Mouse (Mus musculus) testis, adult 2 months (tissue): ENCODE results near the gene Baiap2l2.
"Not testable (repeated sequence)": the region's sequence is repeated elsewhere in the genome, so short reads cannot be mapped to it uniquely, and the experiment has no call there.

Source experiments
- CTCF ChIP-seq: fragments of 200-500 bp; IDR thresholded peaks from 2 replicates; pipeline ENCODE4 v1.5.1; 2012; ENCODE audit warnings: low read depth, mild to moderate bottlenecking, inconsistent platforms, low read length, moderate library complexity; ENCODE audit not compliant: control insufficient read depth, insufficient read depth, insufficient replicate concordance
- POLR2A ChIP-seq: fragments of 200-500 bp; IDR thresholded peaks from 2 replicates; pipeline ENCODE4 v1.6.1; 2012; ENCODE audit warnings: low read depth, mild to moderate bottlenecking, inconsistent platforms, low read length, moderate library complexity; ENCODE audit not compliant: control insufficient read depth

DNA sequence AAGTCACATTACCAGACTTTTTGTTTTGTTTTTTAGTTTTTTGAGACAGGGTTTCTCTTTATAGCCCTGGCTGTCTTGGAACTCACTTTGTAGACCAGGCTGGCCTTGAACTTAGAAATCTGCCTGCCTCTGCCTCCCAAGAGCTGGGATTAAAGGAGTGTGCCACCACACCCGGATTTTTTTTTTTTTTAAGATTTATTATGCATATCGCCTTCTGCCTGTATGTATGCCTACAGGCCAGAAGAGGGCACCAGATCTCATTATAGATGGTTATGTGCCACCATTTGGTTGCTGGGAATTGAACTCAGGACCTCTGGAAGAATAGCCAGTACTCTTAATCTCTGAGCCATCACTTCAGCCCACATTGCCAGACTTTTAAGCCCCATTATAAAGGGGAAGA, 59.6 kb downstream of the Baiap2l2 start:
- TF ChIP-seq CTCF, POLR2A: not testable (repeated sequence)
